Mouse (Mus musculus) heart, embryonic 15.5 days (tissue): ENCODE measurements around the gene Nsdhl. TPM values are rescaled to one million over a fixed set of nuclear protein-coding genes. Genes with fewer than 3 reads are reported as not detected.

Experiments
- ATAC-seq: fragments of 200-750 bp; cut with Nextera tagmentation; replicated peaks from 2 replicates; pipeline ENCODE4 v1.8.0; 2017; ENCODE audit warnings: low read depth, moderate TSS enrichment; ENCODE audit not compliant: insufficient number of reproducible peaks, insufficient read depth, low FRiP score
- H3K27ac ChIP-seq: fragments of 300-500 bp; sonication (generic); 2 replicates; pipeline ENCODE4 v1.5.1; 2015; ENCODE audit warnings: mild to moderate bottlenecking, inconsistent platforms
- H3K27me3 ChIP-seq: fragments of 300-500 bp; sonication (generic); 2 replicates; pipeline ENCODE4 v1.6.1; 2015; ENCODE audit warnings: inconsistent platforms
- H3K36me3 ChIP-seq: fragments of 300-500 bp; sonication (generic); 2 replicates; pipeline ENCODE4 v1.6.1; 2015; ENCODE audit warnings: mild to moderate bottlenecking, inconsistent platforms
- H3K4me1 ChIP-seq: fragments of 300-500 bp; sonication (generic); replicated peaks from 2 replicates; pipeline ENCODE4 v1.6.1; 2015; ENCODE audit warnings: inconsistent platforms
- H3K4me2 ChIP-seq: fragments of 300-500 bp; sonication (generic); 2 replicates; pipeline ENCODE4 v1.6.1; 2015; ENCODE audit warnings: inconsistent platforms, mild to moderate bottlenecking, moderate library complexity
- H3K4me3 ChIP-seq: fragments of 300-500 bp; sonication (generic); 2 replicates; pipeline ENCODE4 v1.5.1; 2015; ENCODE audit warnings: mild to moderate bottlenecking, inconsistent platforms
- H3K9ac ChIP-seq: fragments of 300-500 bp; sonication (generic); 2 replicates; pipeline ENCODE4 v1.6.1; 2015; ENCODE audit warnings: mild to moderate bottlenecking, inconsistent platforms
- H3K9me3 ChIP-seq: fragments of 300-500 bp; sonication (generic); replicated peaks from 2 replicates; pipeline ENCODE4 v1.6.1; 2016; ENCODE audit warnings: inconsistent platforms
- WGBS: fragments of 180-500 bp; shearing (Covaris S2); methylation state at CpG from one replicate; pipeline ENCODE4 v1.1.7; 2015; ENCODE audit warnings: mixed read lengths; 5-methylcytosine and 5-hydroxymethylcytosine counted together
- microRNA counts: library from miRNA; unstranded; fragments of <30 nt; microRNA quantifications from one replicate; lab custom pipeline; 2016
- microRNA-seq: library from miRNA; unstranded; fragments of <30 nt; microRNA quantifications from one replicate; pipeline ENCODE4, GENCODE M21; 2016
- polyA plus RNA-seq: library from polyadenylated mRNA; unstranded; fragments of >200 nt; fragmentation: Nextera tagmentation; extraction: Ambion mirVana; gene quantifications from 2 replicates; pipeline ENCODE4 v1.2.1, GENCODE M21; 2015

Gene Nsdhl
- polyA plus RNA-seq, 1 experiment from 2014 or later = 13.4 TPM

DNA sequence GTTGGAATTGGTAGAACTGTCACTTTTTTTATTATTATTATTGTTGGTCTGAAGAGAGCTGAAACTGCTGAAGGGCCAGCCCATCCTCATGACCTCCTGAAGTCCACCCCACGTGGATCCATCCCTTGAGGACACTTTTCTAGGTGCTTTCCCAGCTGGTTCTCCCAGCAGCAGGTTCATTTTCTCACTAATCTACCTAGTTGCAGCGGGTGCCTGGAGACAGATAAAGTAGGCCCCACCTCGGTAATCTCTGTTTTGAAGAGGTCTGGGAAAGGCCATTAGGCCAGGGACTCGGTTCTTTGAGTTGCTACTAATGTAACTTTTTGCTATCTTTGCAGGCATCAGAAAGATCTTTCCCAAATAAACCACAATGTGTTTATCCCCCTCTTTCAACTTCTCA, 87.3 kb downstream of the Nsdhl start:
- Histone ChIP-seq H3K27ac (no peak overlapping the region), H3K4me3 (no peak overlapping the region), H3K9ac (no peak overlapping the region), H3K4me1 (no peaks in the 10 kb centered on the region), H3K27me3 (no peaks in the 10 kb centered on the region), H3K4me2 (no peak overlapping the region), H3K36me3 (no peaks in the 10 kb centered on the region), H3K9me3 (no peaks in the 10 kb centered on the region)
- WGBS = 57% methylated on average over 4 of the region's 4 CpGs
- no peak for ATAC-seq

DNA sequence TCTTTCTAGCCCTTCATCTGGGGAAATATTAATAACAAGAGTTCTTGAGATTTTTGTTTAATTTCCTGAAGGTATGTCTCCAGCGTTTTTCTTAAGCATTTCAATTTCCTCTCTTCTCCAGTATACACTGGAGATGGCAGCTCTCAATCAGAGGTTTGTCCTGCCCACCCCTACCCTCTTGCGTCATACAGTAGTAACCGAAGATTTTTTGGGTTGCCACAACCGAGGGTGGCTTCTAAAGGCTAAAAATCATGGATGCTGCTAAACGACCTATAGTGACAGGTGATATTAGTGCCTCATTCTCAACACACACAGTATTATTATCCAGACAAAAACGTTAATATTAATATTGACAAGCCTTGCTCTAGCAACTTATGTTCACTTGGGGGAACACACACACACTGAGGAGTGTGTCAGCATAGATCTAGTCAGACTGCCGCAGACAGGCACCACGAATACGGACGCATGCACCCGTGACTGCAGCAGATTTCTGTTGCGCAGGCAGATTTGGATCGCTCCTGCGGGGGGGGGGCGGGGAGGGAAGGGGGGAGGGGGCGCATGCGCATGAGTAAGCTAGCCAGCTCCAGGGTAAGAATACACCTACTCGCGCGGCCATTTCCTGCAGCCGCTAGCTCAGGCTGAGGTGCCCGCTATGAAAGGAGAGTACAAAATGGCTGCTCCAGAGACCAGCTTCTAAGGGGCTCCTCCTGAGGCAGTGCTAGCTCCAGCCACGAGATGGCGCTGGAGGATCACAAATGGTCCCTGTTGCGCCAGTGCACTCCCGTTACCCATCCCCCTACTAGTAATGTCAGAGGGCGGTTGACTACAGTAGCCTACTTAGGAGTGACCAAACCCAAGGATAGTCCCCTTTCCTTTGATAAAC, 89.5 kb downstream of the Nsdhl start:
- Histone ChIP-seq H3K4me3 (peak overlapping the region; percentile 48), H3K36me3 (no peaks in the 10 kb centered on the region), H3K4me1 (no peaks in the 10 kb centered on the region), H3K27ac (peak overlapping the region; percentile 63), H3K9ac (no peak overlapping the region; the same call in 1 of the 2 replicates), H3K4me2 (peak overlapping the region; percentile 61), H3K27me3 (no peaks in the 10 kb centered on the region), H3K9me3 (no peaks in the 10 kb centered on the region)
- ATAC-seq = peak; percentile 99
- 9% methylated on average over 24 of the region's 27 CpGs for WGBS

MicroRNA genes within 50 kb of the gene (microRNA counts, 519-probe panel; counts per million panel counts)
- microRNA mmu-miR-2137 (lab: Ali Mortazavi, UCI) = 1,534 counts per million, percentile 8 among the panel's probes with 10 or more counts

Small RNA genes lying within 50 kb of the gene (microRNA-seq; reads per million reads assigned to microRNA genes)
- 0.63 reads per million for gene Mir2137

Other genes starting within 250 kb of the Nsdhl start
- gene Gabrq, start 93.4 kb upstream of the Nsdhl start, polyA plus RNA-seq = 0.15 and 0.20 TPM in 2 replicates
- 50.6 and 60.7 TPM in 2 replicates for gene Cetn2, start 146 bp upstream of the Nsdhl start, polyA plus RNA-seq
- 3.5 and 4.5 TPM in 2 replicates for gene Zfp185, start 68.8 kb downstream of the Nsdhl start, polyA plus RNA-seq
- gene Pnma5, start 118.5 kb downstream of the Nsdhl start, polyA plus RNA-seq = 0.10 TPM in 1 of 2 replicates, not detected in the other
- gene Pnma3, start 146.2 kb downstream of the Nsdhl start, polyA plus RNA-seq = 0.06 TPM in 1 of 2 replicates, not detected in the other
- 0.79 and 2.0 TPM in 2 replicates for gene Xlr4a, start 163.9 kb downstream of the Nsdhl start, polyA plus RNA-seq
- gene Xlr3a, start 178.5 kb downstream of the Nsdhl start, polyA plus RNA-seq = 1.8 and 1.9 TPM in 2 replicates
- not detected in 2 replicates for gene Gm14685, start 198.5 kb downstream of the Nsdhl start, polyA plus RNA-seq
- not detected in 2 replicates for gene Xlr5b, start 230.2 kb downstream of the Nsdhl start, polyA plus RNA-seq
- gene DXBay18, start 230.9 kb downstream of the Nsdhl start, polyA plus RNA-seq = 0.08 TPM in 1 of 2 replicates, not detected in the other